Mouse (Mus musculus): ENCODE measurements around the gene Slc25a3. TPM values are rescaled to one million over a fixed set of nuclear protein-coding genes. Genes with fewer than 3 reads are reported as not detected.
A peak's percentile ranks its signal among the peaks of the same experiment; 100 is the strongest.

The Slc25a3 gene
- polyA plus RNA-seq, 1 experiment from 2014 or later, result 651 TPM

DNA sequence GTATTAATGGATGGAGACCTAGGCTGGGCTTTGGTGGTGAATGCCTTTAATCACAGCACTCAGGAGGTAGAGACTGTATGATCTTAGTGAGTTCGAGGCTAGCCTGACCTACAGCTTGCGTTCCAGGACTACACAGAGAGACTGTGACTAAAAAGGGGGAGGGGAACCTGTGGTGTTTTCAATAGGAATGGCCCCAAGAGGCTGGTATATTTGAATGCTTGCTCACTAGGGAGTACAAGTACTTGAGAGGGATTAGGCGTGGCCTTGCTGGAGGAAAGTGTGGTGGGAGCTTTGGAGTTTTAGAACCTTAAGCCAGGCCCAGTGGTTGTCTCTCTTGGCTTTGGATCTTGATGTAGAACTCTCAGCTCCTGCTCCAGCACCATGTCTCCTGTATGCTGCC lies 6.9 kb upstream of the Slc25a3 start:
- Histone ChIP-seq H3K4me1 (ENCODE audit: control insufficient read depth, insufficient read depth, low read depth, low read length) (no peaks in the 10 kb centered on the region), H3K36me3 (ENCODE audit: control insufficient read depth, insufficient read depth, low read length) (no peaks in the 10 kb centered on the region), H3K27ac (ENCODE audit: low read depth, low read length) (no peak overlapping the region), H3K4me2 (ENCODE audit: low read length) (no peak overlapping the region), H3K27me3 (replicated peaks; ENCODE audit: control insufficient read depth, insufficient read depth, low read length) (no peaks in the 10 kb centered on the region), H3K4me3 (ENCODE audit: low read length) (no peak overlapping the region), H3K9me3 (ENCODE audit: control insufficient read depth, low read length) (no peaks in the 10 kb centered on the region), H3K9ac (ENCODE audit: low read depth, low read length) (no peak overlapping the region)
- WGBS, result 89% methylated on average over 3 of the region's 3 CpGs
- no peak for ATAC-seq

GRCm38 (mm10) chr10:91128551-91129160 lies 4.8 kb upstream of the Slc25a3 start:
- H3K27me3 ChIP-seq (replicated peaks; ENCODE audit: control insufficient read depth, insufficient read depth, low read length), result no peaks in the 10 kb centered on the region
- no peaks in the 10 kb centered on the region for H3K9me3 ChIP-seq (ENCODE audit: control insufficient read depth, low read length)
- WGBS, result 68% methylated on average over 1 of the region's 1 CpGs
- no peak overlapping the region for H3K27ac ChIP-seq (ENCODE audit: low read depth, low read length)
- ATAC-seq, result no peak
- H3K4me1 ChIP-seq (ENCODE audit: control insufficient read depth, insufficient read depth, low read depth, low read length), result peaks cover 2% of the 10 kb centered on the region; the same call in 1 of the 2 replicates
- H3K4me3 ChIP-seq (ENCODE audit: low read length), result no peak overlapping the region
- no peak overlapping the region for H3K4me2 ChIP-seq (ENCODE audit: low read length)
- no peak overlapping the region for H3K9ac ChIP-seq (ENCODE audit: low read depth, low read length)
- no peaks in the 10 kb centered on the region for H3K36me3 ChIP-seq (ENCODE audit: control insufficient read depth, insufficient read depth, low read length)

DNA sequence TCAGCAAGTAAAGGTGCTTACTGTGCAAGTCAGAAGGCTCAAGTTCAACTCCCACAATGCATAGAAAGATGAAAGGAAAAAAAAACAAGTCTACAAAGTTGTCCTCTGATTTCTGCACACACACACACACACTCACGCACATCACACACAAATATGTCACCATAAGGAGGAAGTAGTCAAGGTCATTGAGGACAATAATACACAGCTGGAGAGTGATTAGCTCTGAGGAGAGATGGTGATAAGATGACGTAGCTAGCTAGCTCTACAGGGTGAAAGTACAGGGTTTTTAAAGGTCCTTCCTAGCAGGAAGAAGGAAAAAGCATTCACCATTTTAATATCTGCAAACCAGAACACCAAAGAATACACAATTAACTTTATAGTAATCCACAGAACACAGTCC lies 3.5 kb upstream of the Slc25a3 start:
- no peak overlapping the region for H3K27ac ChIP-seq (ENCODE audit: low read depth, low read length)
- 75% methylated on average over 2 of the region's 2 CpGs for WGBS
- H3K4me1 ChIP-seq (ENCODE audit: control insufficient read depth, insufficient read depth, low read depth, low read length), result peaks cover 7% of the 10 kb centered on the region
- H3K4me3 ChIP-seq (ENCODE audit: low read length), result no peak overlapping the region
- ATAC-seq, result no peak
- no peaks in the 10 kb centered on the region for H3K36me3 ChIP-seq (ENCODE audit: control insufficient read depth, insufficient read depth, low read length)
- no peaks in the 10 kb centered on the region for H3K27me3 ChIP-seq (replicated peaks; ENCODE audit: control insufficient read depth, insufficient read depth, low read length)
- H3K4me2 ChIP-seq (ENCODE audit: low read length), result no peak overlapping the region
- H3K9me3 ChIP-seq (ENCODE audit: control insufficient read depth, low read length), result no peaks in the 10 kb centered on the region
- H3K9ac ChIP-seq (ENCODE audit: low read depth, low read length), result no peak overlapping the region

GRCm38 (mm10) chr10:91126618-91127355 lies 2.9 kb upstream of the Slc25a3 start:
- Histone ChIP-seq H3K9ac (ENCODE audit: low read depth, low read length) (no peak overlapping the region), H3K27ac (ENCODE audit: low read depth, low read length) (no peak overlapping the region), H3K36me3 (ENCODE audit: control insufficient read depth, insufficient read depth, low read length) (no peaks in the 10 kb centered on the region), H3K4me1 (ENCODE audit: control insufficient read depth, insufficient read depth, low read depth, low read length) (peaks cover 13% of the 10 kb centered on the region), H3K9me3 (ENCODE audit: control insufficient read depth, low read length) (no peaks in the 10 kb centered on the region), H3K4me3 (ENCODE audit: low read length) (no peak overlapping the region), H3K4me2 (ENCODE audit: low read length) (no peak overlapping the region), H3K27me3 (replicated peaks; ENCODE audit: control insufficient read depth, insufficient read depth, low read length) (no peaks in the 10 kb centered on the region)
- no peak for ATAC-seq
- 77% methylated on average over 10 of the region's 10 CpGs for WGBS

DNA sequence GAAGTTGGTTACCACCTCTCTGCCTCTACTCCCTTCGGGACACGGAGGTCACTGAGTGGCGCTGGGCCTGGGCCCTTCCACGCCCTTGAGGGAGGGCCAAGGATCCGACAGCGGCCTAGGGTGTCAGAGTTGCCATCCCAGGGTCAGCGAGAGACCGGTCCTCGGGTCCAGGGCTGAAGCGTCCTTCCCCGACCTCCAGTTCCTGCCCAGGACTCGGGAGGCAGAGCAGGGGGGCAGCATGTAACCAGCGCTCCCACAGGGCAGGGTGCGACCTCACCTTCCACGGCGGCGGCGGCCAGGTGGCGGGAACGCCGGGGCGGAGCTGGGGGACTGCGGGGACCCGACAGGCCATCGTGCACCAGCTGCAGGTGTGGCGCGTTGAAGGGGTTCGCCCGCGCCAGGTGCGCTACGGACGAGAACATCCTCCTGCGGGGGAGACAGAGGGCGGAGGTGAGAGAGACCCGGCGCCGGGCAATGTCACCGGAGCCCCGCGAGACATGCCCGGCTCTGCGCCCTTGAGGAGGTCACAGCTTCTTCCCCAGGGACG lies 505 bp downstream of the Slc25a3 start:
- H3K9ac ChIP-seq (ENCODE audit: low read depth, low read length), result peak overlapping the region; percentile 94
- H3K9me3 ChIP-seq (ENCODE audit: control insufficient read depth, low read length), result no peaks in the 10 kb centered on the region
- H3K4me3 ChIP-seq (ENCODE audit: low read length), result peak overlapping the region; percentile 91
- under 1% methylated on average over 43 of the region's 44 CpGs for WGBS
- H3K36me3 ChIP-seq (ENCODE audit: control insufficient read depth, insufficient read depth, low read length), result peaks cover 15% of the 10 kb centered on the region
- H3K27ac ChIP-seq (ENCODE audit: low read depth, low read length), result peak overlapping the region; percentile 95
- no peaks in the 10 kb centered on the region for H3K27me3 ChIP-seq (replicated peaks; ENCODE audit: control insufficient read depth, insufficient read depth, low read length)
- ATAC-seq, result peak; percentile 53
- H3K4me2 ChIP-seq (ENCODE audit: low read length), result peak overlapping the region; percentile 54
- peaks cover 14% of the 10 kb centered on the region for H3K4me1 ChIP-seq (ENCODE audit: control insufficient read depth, insufficient read depth, low read depth, low read length)

DNA sequence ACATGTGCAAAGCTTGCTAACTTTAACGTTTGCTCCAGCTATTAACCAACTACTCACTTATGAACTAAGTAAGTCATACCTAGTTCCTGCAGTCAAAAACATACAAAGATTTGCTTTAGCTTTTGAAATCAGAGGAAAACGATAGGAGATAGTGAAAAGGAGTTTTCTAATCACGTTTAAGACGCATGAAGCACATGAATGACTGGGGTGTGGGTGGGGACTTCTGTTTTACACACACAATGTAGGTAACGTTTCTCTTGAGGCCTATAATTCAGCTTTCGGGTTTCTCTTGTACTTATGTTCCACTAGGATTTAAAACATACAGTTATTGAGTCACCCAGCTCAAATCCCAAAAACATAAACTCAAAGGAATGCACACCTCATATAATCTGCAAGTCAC lies 1.2 kb downstream of the Slc25a3 start:
- peak overlapping the region; percentile 54 for H3K4me2 ChIP-seq (ENCODE audit: low read length)
- H3K27me3 ChIP-seq (replicated peaks; ENCODE audit: control insufficient read depth, insufficient read depth, low read length), result no peaks in the 10 kb centered on the region
- ATAC-seq, result no peak
- 34% methylated on average over 6 of the region's 6 CpGs for whole genome bisulfite sequencing
- peaks cover 21% of the 10 kb centered on the region for H3K36me3 ChIP-seq (ENCODE audit: control insufficient read depth, insufficient read depth, low read length)
- peak overlapping the region; percentile 94 for H3K9ac ChIP-seq (ENCODE audit: low read depth, low read length)
- H3K9me3 ChIP-seq (ENCODE audit: control insufficient read depth, low read length), result no peaks in the 10 kb centered on the region
- H3K27ac ChIP-seq (ENCODE audit: low read depth, low read length), result no peak overlapping the region
- H3K4me3 ChIP-seq (ENCODE audit: low read length), result peak overlapping the region; percentile 91
- H3K4me1 ChIP-seq (ENCODE audit: control insufficient read depth, insufficient read depth, low read depth, low read length), result peaks cover 14% of the 10 kb centered on the region

DNA sequence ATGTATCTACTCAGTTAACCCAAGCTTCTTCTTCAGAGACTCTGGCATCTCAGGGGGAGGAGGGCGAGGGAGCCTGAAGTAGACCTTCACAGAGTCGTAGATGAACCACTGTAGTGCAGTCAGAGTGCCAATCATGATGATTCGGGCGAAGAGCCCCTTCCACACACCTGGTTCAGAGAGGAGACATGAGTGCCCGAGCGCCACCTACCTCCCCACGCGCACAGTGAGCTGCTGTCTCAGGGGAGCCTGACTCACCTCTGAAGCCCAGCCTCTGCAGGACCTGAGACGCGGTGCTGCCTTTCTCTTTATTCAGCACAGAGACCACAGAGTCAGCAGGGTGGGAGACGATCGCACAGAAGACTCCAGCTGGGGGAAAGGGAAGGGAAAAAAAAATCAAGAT lies 6.9 kb downstream of the Slc25a3 start:
- Histone ChIP-seq H3K4me3 (ENCODE audit: low read length) (no peak overlapping the region), H3K36me3 (ENCODE audit: control insufficient read depth, insufficient read depth, low read length) (peaks cover 65% of the 10 kb centered on the region), H3K27ac (ENCODE audit: low read depth, low read length) (no peak overlapping the region), H3K9ac (ENCODE audit: low read depth, low read length) (no peak overlapping the region), H3K4me1 (ENCODE audit: control insufficient read depth, insufficient read depth, low read depth, low read length) (peaks cover 2% of the 10 kb centered on the region), H3K4me2 (ENCODE audit: low read length) (no peak overlapping the region), H3K9me3 (ENCODE audit: control insufficient read depth, low read length) (no peaks in the 10 kb centered on the region), H3K27me3 (replicated peaks; ENCODE audit: control insufficient read depth, insufficient read depth, low read length) (no peaks in the 10 kb centered on the region)
- no peak for ATAC-seq
- 93% methylated on average over 12 of the region's 12 CpGs for WGBS

- H3K36me3 ChIP-seq (ENCODE audit: control insufficient read depth, insufficient read depth, low read length), result peaks cover 26% of the 10 kb centered on the region
- H3K9ac ChIP-seq (ENCODE audit: low read depth, low read length), result no peak overlapping the region
- WGBS, result 92% methylated on average over 4 of the region's 4 CpGs
Measured at GRCm38 (mm10) chr10:91109841-91110240, 14.0 kb downstream of the Slc25a3 start.

GRCm38 (mm10) chr10:91105981-91106380 lies 17.9 kb downstream of the Slc25a3 start:
- no peak for ATAC-seq
- H3K36me3 ChIP-seq (ENCODE audit: control insufficient read depth, insufficient read depth, low read length), result peaks cover 6% of the 10 kb centered on the region
- H3K27ac ChIP-seq (ENCODE audit: low read depth, low read length), result no peak overlapping the region
- no peaks in the 10 kb centered on the region for H3K4me1 ChIP-seq (ENCODE audit: control insufficient read depth, insufficient read depth, low read depth, low read length)
- H3K4me3 ChIP-seq (ENCODE audit: low read length), result no peak overlapping the region
- WGBS, result 91% methylated on average over 3 of the region's 3 CpGs
- H3K9ac ChIP-seq (ENCODE audit: low read depth, low read length), result no peak overlapping the region
- no peak overlapping the region for H3K4me2 ChIP-seq (ENCODE audit: low read length)
- H3K27me3 ChIP-seq (replicated peaks; ENCODE audit: control insufficient read depth, insufficient read depth, low read length), result no peaks in the 10 kb centered on the region
- no peaks in the 10 kb centered on the region; the same call in 1 of the 2 replicates for H3K9me3 ChIP-seq (ENCODE audit: control insufficient read depth, low read length)

More at GRCm38 (mm10) chr10:91109841-91110240, 14.0 kb downstream of the Slc25a3 start:
- no peaks in the 10 kb centered on the region for H3K4me1 ChIP-seq (ENCODE audit: control insufficient read depth, insufficient read depth, low read depth, low read length)
- no peak overlapping the region for H3K4me3 ChIP-seq (ENCODE audit: low read length)
- H3K4me2 ChIP-seq (ENCODE audit: low read length), result no peak overlapping the region
- H3K9me3 ChIP-seq (ENCODE audit: control insufficient read depth, low read length), result no peaks in the 10 kb centered on the region; the same call in 1 of the 2 replicates
- ATAC-seq, result no peak
- H3K27ac ChIP-seq (ENCODE audit: low read depth, low read length), result no peak overlapping the region
- H3K27me3 ChIP-seq (replicated peaks; ENCODE audit: control insufficient read depth, insufficient read depth, low read length), result no peaks in the 10 kb centered on the region
